Mouse (Mus musculus) left cerebral cortex, adult 2 months (tissue): Measurements from ENCODE around the gene Nomo1. TPM values are rescaled to one million over a fixed set of nuclear protein-coding genes. Genes with fewer than 3 reads are reported as not detected.

ENCODE experiments used
- DNase-seq, 2 experiments: peaks; one replicate each; pipeline ENCODE4 v3.0.0; 2021 to 2022; ENCODE audit warnings: low spot score in 2 of 2, mixed read lengths in 1 of 2; ENCODE audit errors: extremely low spot score in 1 of 2
- H3K27ac ChIP-seq: fragments of 200-600 bp; 2 replicates; pipeline ENCODE4 v1.8.1; 2022
- H3K4me3 ChIP-seq: fragments of 200-600 bp; 2 replicates; pipeline ENCODE4 v1.8.1; 2022
- CTCF ChIP-seq: fragments of 200-600 bp; IDR thresholded peaks from 2 replicates; pipeline ENCODE4 v1.8.1; 2022; ENCODE audit warnings: antibody characterized with exemption, mild to moderate bottlenecking, moderate library complexity
- intact Hi-C: fragments of 180-260 bp; cut with DNase I; formaldehyde crosslinking; loops from one replicate; pipeline ENCODE4 v1.15.1; 2025
- total RNA-seq, 2 experiments: library from RNA; stranded (reverse); gene quantifications; 2 replicates each; pipeline ENCODE4 v1.2.3; 2021

Nomo1 gene
- total RNA-seq, 2 experiments from 2014 or later, result 102 to 105 TPM

DNA sequence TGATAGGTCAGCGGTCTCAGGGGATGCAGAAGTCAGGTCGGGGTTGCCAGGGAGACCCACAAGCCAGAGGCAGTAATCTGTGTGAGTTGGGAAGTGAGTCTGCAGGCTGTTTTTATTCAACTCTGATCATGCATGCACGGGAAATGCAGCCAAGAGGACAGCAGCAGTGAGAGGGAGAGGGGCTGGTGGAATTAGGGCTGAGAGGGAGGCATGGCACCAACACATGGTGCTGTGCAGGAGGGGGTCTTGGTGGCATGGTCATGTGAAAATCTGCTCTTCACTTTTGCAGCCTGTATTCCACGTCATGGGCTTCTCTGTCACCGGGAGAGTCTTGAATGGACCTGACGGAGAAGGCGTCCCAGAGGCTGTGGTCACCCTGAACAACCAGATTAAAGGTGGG, 16.5 kb downstream of the Nomo1 start:
- no peak for TF ChIP-seq CTCF
- intact Hi-C loops, result no loop called here
- H3K27ac ChIP-seq, result no peak overlapping the region
- DNase-seq, result no peak
- no peak overlapping the region for H3K4me3 ChIP-seq

DNA sequence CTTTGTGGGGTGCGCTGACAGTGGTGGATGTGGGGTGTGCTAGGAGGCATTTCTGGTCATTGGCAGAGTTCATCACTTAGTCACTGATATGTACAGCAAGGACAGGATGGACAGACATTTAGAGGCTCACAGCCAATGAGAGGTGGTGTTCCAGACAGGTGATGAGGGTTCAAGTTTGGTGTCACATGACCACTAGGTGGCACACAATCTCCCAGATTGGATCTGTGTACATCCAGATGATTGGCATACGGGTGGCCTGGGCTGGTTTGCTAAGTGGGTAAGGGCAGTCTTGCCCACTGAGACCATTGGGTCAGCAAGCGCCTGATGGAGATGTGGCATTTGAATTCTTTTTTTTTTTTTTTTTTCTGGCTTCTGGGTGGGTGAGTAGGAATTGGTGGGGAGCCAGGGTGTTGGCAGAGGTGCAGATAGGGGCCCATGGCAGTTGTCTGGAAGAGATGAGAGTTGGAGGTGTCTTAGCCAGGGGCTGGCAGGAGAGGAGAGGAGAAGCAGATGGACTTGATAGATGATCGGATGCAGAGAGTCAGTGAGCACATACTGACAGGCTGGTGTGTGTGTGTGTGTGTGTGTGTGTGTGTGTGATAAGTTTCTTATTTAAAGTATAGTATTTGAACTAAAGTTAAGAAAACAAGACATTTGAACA, 18.8 kb downstream of the Nomo1 start:
- H3K27ac ChIP-seq, result no peak overlapping the region
- no peak for DNase-seq
- intact Hi-C loops, result no loop called here
- peak; percentile 31 for TF ChIP-seq CTCF
- no peak overlapping the region for H3K4me3 ChIP-seq

DNA sequence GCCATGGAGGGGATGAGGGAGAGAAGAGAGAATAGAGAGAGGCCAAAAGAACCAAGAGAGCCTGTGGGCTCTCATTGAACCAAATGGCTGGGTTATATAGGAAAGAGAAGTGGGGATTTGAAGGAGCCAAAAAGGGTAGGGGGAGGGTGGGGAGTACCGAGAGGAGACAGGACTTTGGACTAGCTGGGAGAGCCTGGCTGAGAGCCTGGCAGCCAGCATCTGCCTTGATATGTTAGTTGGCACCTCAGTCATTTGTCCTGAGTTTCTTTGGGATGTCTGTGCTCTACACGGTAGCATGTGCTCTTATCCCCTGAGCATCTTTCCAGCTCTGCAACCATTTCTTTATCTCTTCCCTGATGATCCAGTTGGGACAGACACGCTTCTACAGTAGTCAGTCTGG, 20.1 kb downstream of the Nomo1 start:
- H3K4me3 ChIP-seq, result no peak overlapping the region
- intact Hi-C loops, result no loop called here
- H3K27ac ChIP-seq, result no peak overlapping the region
- DNase-seq, result no peak
- no peak for TF ChIP-seq CTCF

DNA sequence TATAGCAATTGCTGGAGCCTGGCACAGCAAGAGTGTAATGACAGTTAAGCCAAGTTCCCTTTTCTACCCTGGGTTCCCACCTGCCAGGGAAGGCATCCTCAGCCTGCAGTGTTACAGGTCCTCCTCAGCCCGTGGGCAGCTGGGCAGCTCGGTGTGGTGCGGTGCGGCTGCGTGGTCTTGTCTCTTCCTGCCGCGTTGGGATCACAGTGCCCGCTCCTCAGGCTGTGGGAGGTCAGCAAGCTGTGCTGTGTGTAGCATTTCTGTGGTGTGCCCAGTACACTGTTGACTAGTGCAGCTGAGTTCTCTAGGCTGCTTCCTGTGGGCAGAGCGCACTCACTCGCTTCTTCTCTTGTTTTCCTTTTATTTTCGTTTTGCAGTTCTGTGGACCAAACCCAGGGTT, 25.4 kb downstream of the Nomo1 start:
- intact Hi-C loops, result no loop called here
- H3K27ac ChIP-seq, result no peak overlapping the region
- no peak overlapping the region for H3K4me3 ChIP-seq
- no peak for DNase-seq
- TF ChIP-seq CTCF, result no peak

DNA sequence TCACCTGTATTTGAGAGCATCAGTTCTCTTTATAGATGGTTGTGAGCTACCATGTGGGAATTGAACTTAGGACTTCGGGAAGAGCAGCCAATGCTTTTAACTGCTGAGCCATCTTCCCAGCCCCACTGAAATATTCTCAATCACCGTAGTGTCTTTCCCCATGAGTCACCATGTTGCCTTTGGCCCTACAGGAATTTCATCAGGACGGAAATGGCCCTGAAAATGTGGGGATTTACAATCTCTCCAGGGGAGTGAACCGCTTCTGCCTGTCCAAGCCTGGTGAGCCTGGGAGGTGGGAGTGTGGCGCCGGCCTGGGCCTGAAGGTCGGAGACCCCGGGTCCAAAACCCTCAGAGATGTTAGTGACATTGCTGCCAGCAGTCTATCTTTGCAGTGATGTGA, 27.2 kb downstream of the Nomo1 start:
- intact Hi-C loops, result no loop called here
- Histone ChIP-seq H3K27ac (no peak overlapping the region), H3K4me3 (no peak overlapping the region)
- no peak for TF ChIP-seq CTCF
- DNase-seq, result no peak

DNA sequence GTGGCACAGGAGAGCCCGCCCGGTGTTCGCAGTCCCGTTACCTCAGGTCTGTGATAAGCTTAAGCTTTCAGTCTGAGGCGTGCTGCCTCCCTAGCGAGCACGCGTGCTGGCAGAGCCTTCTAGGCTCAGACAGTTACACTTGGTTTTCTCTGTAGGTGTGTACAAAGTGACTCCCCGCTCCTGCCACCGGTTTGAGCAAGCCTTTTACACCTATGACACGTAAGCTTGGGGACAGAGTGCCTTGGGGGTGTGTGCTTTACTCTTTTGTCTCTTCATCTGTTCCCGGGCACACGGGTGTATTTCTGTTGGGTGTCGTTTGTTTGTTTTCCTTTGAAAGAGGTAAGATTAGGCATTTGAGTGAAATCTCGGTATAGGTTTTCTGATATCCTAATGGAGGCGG, 28.1 kb downstream of the Nomo1 start:
- no peak for TF ChIP-seq CTCF
- H3K27ac ChIP-seq, result no peak overlapping the region
- no peak overlapping the region for H3K4me3 ChIP-seq
- DNase-seq, result no peak
- intact Hi-C loops, result no loop called here

DNA sequence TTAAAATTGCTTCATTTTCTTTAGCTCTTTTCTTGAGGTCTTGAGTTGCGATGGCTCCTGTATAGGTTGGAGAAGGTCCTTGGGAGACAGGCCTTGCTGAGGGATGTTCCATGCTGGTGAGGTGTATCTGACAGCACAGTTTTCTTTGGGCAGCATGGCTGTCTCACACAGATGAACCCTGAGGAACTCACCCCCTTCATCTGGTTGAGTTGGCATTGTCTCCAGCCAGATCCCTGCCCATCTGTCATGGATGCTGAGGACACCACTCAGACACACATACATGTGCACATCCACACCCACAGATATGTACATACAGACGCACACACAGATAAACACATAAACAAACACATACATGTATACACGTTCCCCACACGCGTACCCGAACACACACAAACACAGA, 29.8 kb downstream of the Nomo1 start:
- H3K27ac ChIP-seq, result no peak overlapping the region
- intact Hi-C loops, result no loop called here
- no peak for TF ChIP-seq CTCF
- H3K4me3 ChIP-seq, result no peak overlapping the region
- no peak for DNase-seq

DNA sequence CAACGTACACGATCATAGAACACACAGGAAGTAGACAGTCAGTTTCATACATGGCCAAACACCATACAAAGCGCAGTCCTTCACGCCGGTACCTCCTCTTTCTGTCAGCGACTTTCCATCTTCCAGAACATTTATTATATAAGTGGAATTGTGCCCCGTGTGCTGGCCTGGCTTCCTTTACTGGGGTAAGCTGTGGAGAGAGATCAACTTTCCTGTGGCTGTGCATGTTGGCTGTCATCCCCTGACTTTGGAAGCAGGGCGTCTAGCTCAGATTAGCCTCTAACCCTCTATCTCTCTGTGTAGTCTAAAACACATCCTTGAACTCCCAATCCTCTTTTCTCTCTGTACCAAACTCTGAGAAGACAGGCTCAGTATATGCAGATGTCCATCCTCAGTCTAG, 35.3 kb downstream of the Nomo1 start:
- DNase-seq, result no peak
- no peak for TF ChIP-seq CTCF
- no peak overlapping the region for H3K27ac ChIP-seq
- intact Hi-C loops, result no loop called here
- H3K4me3 ChIP-seq, result no peak overlapping the region

DNA sequence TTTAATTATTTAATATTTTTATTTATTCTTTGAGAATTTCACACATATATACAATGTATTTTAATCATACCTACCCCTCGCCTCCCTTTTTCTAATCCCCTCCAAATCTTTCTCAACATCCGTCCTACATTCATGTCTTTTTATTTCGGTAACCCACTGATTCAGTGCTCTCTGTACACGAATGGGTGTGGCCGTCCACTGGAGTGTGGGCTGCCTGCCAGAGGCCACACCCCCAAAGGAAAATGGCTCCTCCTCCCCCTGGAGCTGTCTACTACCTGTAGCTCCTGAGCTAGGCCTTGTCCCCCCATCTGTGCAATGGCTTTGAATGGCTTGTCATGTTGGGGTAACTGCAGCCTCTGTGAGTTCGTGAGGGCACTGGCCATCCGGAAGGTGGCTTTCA, 43.3 kb downstream of the Nomo1 start:
- intact Hi-C loops, result no loop called here
- H3K27ac ChIP-seq, result no peak overlapping the region
- DNase-seq, result no peak
- no peak for TF ChIP-seq CTCF
- no peak overlapping the region for H3K4me3 ChIP-seq

DNA sequence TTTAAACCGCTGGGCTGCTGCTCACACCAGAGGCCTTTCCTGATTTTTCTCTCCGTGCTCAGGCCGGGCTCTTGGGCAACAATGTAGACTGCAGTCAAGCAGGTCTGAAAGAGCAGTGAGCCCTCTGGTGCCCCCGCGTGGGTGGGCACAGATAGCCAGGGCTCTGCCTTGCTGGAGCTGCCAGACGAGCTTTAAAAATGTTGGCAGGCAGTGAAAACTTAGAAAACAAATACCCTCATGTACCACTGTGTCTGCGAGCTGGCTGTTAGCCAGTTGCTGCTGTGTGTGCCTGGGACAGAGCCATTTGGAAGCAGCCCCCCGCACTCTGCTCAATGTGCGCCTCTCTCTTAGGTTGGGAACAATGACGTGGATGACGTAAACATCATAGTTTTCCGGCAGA, 44.2 kb downstream of the Nomo1 start:
- Histone ChIP-seq H3K27ac (no peak overlapping the region), H3K4me3 (no peak overlapping the region)
- no peak for DNase-seq
- intact Hi-C loops, result no loop called here
- TF ChIP-seq CTCF, result no peak

DNA sequence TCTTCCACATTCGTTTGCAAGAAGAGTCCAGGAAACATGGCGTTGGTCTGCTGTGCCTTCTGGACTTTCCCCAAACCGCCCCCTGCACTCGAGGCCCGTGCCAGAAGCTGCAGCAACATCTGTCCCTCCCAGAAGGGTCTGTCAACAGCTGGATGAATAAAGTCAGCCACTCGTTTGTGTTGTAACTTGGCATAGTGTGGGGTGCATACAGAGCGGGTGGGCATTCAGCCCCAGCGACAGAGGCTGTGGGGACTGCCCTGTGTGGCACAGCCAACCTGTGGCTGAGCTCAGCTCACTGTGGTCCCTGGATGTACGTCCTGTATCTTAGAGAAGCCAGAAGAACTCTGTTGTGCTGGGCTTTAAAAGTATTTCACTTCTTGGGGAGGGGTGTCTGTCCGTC, 50.5 kb downstream of the Nomo1 start:
- TF ChIP-seq CTCF, result no peak
- intact Hi-C loops, result no loop called here

DNA sequence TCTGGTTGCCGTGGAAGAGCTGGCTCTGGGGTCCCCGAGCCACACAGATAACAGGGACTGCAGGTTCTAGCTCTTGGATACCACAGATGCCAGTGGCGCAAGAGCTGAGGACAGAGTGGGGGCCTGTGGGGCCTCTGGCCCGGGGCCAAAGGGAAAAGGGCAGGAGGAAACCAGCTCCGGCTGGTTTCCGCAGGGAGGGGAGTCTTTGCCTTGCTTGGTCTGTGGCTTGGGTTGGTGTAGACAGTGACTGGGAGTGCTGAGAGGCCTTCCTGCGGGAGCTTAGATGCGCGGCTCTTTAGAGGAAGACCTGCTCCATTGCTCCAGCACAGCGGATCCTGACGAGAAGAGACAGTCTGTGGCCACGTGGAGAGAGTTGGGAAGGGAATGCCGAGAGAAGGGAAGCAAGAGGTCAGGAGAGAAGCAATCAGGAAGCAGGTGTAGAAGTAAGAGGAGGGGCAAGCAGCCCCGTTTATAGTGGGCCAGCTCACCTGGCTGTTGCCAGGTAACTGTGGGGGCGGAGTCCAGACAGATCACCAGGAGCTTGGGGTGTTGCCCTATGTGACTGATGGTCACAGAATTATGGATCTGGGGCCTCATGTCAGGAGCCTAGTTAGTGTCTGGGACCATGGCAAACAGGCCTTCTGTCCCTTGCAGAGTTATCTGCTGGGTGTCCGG, 51.5 kb downstream of the Nomo1 start:
- H3K4me3 ChIP-seq, result no peak overlapping the region
- intact Hi-C loops, result no loop called here
- H3K27ac ChIP-seq, result no peak overlapping the region
- TF ChIP-seq CTCF, result no peak
- no peak for DNase-seq

More for the DNA sequence above, 50.5 kb downstream of the Nomo1 start:
- Histone ChIP-seq H3K4me3 (no peak overlapping the region), H3K27ac (no peak overlapping the region)
- DNase-seq, result no peak

DNA sequence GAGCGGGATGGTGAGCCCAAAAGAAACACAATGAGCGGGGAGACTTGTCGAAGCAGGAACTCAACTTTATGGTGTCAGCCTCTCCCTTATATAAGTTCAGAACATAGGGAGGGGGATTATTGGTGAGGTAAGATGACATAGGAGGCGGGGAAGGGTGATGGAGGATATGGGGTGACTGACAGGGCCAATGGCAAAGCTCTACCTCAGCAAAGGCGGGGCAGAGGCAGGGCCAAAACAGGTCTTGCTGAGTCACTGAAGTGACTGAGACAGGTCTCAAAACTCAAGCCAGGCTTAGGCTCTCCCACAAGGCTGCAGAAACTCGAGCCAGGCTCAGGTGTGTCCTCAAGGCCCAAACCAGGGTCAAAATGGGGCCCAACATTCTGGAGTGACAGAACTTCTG, 52.9 kb downstream of the Nomo1 start:
- Histone ChIP-seq H3K27ac (no peak overlapping the region), H3K4me3 (no peak overlapping the region)
- DNase-seq, result no peak
- intact Hi-C loops, result no loop called here
- no peak for TF ChIP-seq CTCF
